Mouse (Mus musculus) liver, embryonic 15.5 days (tissue): ENCODE measurements at regions not wholly inside any gene's neighbourhood (a gene's known extent, or its start where the extent isn't known, plus 50 kb on each side); places are given as distances from the start of the nearest gene placed in this dataset.

ENCODE experiments used
- ATAC-seq: fragments of 200-750 bp; cut with Nextera tagmentation; 2 replicates; pipeline ENCODE4 v1.8.0; 2017; ENCODE audit warnings: moderate number of reproducible peaks, mild to moderate bottlenecking, moderate library complexity; ENCODE audit not compliant: insufficient read depth
- H3K27ac ChIP-seq: fragments of 300-500 bp; sonication (generic); replicated peaks from 2 replicates; pipeline ENCODE4 v1.5.1; 2015; ENCODE audit warnings: mild to moderate bottlenecking, inconsistent platforms
- H3K27me3 ChIP-seq: fragments of 300-500 bp; sonication (generic); 2 replicates; pipeline ENCODE4 v1.6.1; 2015; ENCODE audit warnings: mild to moderate bottlenecking, inconsistent platforms
- H3K36me3 ChIP-seq: fragments of 300-500 bp; sonication (generic); replicated peaks from 2 replicates; pipeline ENCODE4 v1.6.1; 2015; ENCODE audit warnings: moderate library complexity, mild to moderate bottlenecking, inconsistent platforms
- H3K4me1 ChIP-seq: fragments of 300-500 bp; sonication (generic); replicated peaks from 2 replicates; pipeline ENCODE4 v1.6.1; 2015; ENCODE audit warnings: inconsistent platforms
- H3K4me2 ChIP-seq: fragments of 300-500 bp; sonication (generic); 2 replicates; pipeline ENCODE4 v1.6.1; 2015; ENCODE audit warnings: moderate library complexity, mild to moderate bottlenecking, inconsistent platforms
- H3K4me3 ChIP-seq: fragments of 300-500 bp; sonication (generic); replicated peaks from 2 replicates; pipeline ENCODE4 v1.5.1; 2015; ENCODE audit warnings: mild to moderate bottlenecking, inconsistent platforms
- H3K9ac ChIP-seq: fragments of 300-500 bp; sonication (generic); 2 replicates; pipeline ENCODE4 v1.6.1; 2015; ENCODE audit warnings: moderate library complexity, mild to moderate bottlenecking, inconsistent platforms
- H3K9me3 ChIP-seq: fragments of 300-500 bp; sonication (generic); replicated peaks from 2 replicates; pipeline ENCODE4 v1.6.1; 2016; ENCODE audit warnings: inconsistent platforms
- WGBS: fragments of 180-500 bp; shearing (Covaris S2); methylation state at CpG from one replicate; pipeline ENCODE4 v1.1.7; 2015; ENCODE audit warnings: mixed read lengths; ENCODE audit not compliant: insufficient replicate concordance; 5-methylcytosine and 5-hydroxymethylcytosine counted together

GRCm38 (mm10) chr11:15836307-15836706, 421.2 kb upstream of the Vstm2a start:
- no peak overlapping the region for H3K4me2 ChIP-seq
- no peaks in the 10 kb centered on the region for H3K27me3 ChIP-seq
- no peak for ATAC-seq
- no peaks in the 10 kb centered on the region for H3K9me3 ChIP-seq
- H3K27ac ChIP-seq: no peak overlapping the region
- H3K4me3 ChIP-seq: no peak overlapping the region
- WGBS: 68% methylated on average over 1 of the region's 1 CpGs
- no peak overlapping the region for H3K9ac ChIP-seq
- 0 out of 2 replicates have a peak, but pooled peaks cover 5% of the 10 kb centered on the region for H3K4me1 ChIP-seq
- no peaks in the 10 kb centered on the region for H3K36me3 ChIP-seq

- peak; percentile 99 for ATAC-seq
- Histone ChIP-seq H3K4me1 (0 out of 2 replicates have a peak, but pooled peaks cover 5% of the 10 kb centered on the region), H3K9me3 (no peaks in the 10 kb centered on the region), H3K27ac (peak overlapping the region; percentile 72), H3K27me3 (no peaks in the 10 kb centered on the region), H3K4me2 (peak overlapping the region; percentile 47), H3K36me3 (no peaks in the 10 kb centered on the region), H3K4me3 (peak overlapping the region; percentile 41), H3K9ac (no peak overlapping the region)
- 43% methylated on average over 6 of the region's 6 CpGs for WGBS
Measured at GRCm38 (mm10) chr11:15838640-15839226, 418.8 kb upstream of the Vstm2a start.

GRCm38 (mm10) chr11:15839271-15839670, 418.3 kb upstream of the Vstm2a start:
- Histone ChIP-seq H3K4me3 (peak overlapping the region; percentile 41; the same call in 1 of the 2 replicates), H3K27ac (peak overlapping the region; percentile 72; the same call in 1 of the 2 replicates), H3K9ac (no peak overlapping the region), H3K9me3 (no peaks in the 10 kb centered on the region), H3K36me3 (no peaks in the 10 kb centered on the region), H3K4me1 (0 out of 2 replicates have a peak, but pooled peaks cover 5% of the 10 kb centered on the region), H3K27me3 (no peaks in the 10 kb centered on the region), H3K4me2 (peak overlapping the region; percentile 47)
- ATAC-seq: peak; percentile 53

GRCm38 (mm10) chr11:15879136-15879535, 378.4 kb upstream of the Vstm2a start:
- Histone ChIP-seq H3K36me3 (no peaks in the 10 kb centered on the region), H3K4me3 (no peak overlapping the region), H3K27me3 (no peaks in the 10 kb centered on the region), H3K4me2 (no peak overlapping the region), H3K4me1 (no peaks in the 10 kb centered on the region), H3K9ac (no peak overlapping the region), H3K9me3 (no peaks in the 10 kb centered on the region), H3K27ac (no peak overlapping the region)
- no peak for ATAC-seq
- WGBS: 49% methylated on average over 4 of the region's 4 CpGs
